Mouse (Mus musculus) MEL (cell line): Measurements from ENCODE around the gene Cxcl3. TPM values are rescaled to one million over a fixed set of nuclear protein-coding genes. Genes with fewer than 3 reads are reported as not detected.

Experiments
- DNase-seq: peaks from one replicate; pipeline ENCODE4 v3.0.0; 2011; ENCODE audit warnings: low read depth, low spot score
- H3K27ac ChIP-seq: 2 replicates; pipeline ENCODE4 v1.5.1; 2012; ENCODE audit warnings: low read depth, mild to moderate bottlenecking, control low read depth, low read length, moderate library complexity; ENCODE audit not compliant: control insufficient read depth
- H3K27me3 ChIP-seq, 2 experiments: fragments of 150-350 bp in 1 of 2; sonication (generic) in 1 of 2; 2 replicates each; pipeline ENCODE4 v1.6.1; 2012; ENCODE audit warnings: low read length in 2 of 2, mild to moderate bottlenecking in 2 of 2, improper control_type of control experiment in 1 of 2, moderate library complexity in 1 of 2; ENCODE audit not compliant: insufficient read depth in 2 of 2, control insufficient read depth in 1 of 2
- H3K36me3 ChIP-seq, 2 experiments: 2 replicates each; pipeline ENCODE4 v1.6.1; 2012 to 2014; ENCODE audit warnings: low read length in 2 of 2, improper control_type of control experiment in 1 of 2, inconsistent platforms in 1 of 2, mild to moderate bottlenecking in 1 of 2; ENCODE audit not compliant: insufficient read depth in 2 of 2, control insufficient read depth in 1 of 2
- H3K4me1 ChIP-seq, 2 experiments: fragments of 150-350 bp in 1 of 2; sonication (generic) in 1 of 2; 2 replicates each; pipeline ENCODE4 v1.6.1; 2012; ENCODE audit warnings: low read length in 2 of 2, improper control_type of control experiment in 1 of 2, mild to moderate bottlenecking in 1 of 2; ENCODE audit not compliant: insufficient read depth in 2 of 2, control insufficient read depth in 1 of 2
- H3K4me3 ChIP-seq, 2 experiments: fragments of 150-350 bp in 1 of 2; sonication (generic) in 1 of 2; 2 replicates each; pipeline ENCODE4 v1.5.1; 2012; ENCODE audit warnings: low read depth in 2 of 2, low read length in 2 of 2, mild to moderate bottlenecking in 2 of 2, moderate library complexity in 2 of 2, control low read depth in 1 of 2, improper control_type of control experiment in 1 of 2; ENCODE audit not compliant: control insufficient read depth in 1 of 2, insufficient read depth in 1 of 2
- H3K79me2 ChIP-seq: 2 replicates; pipeline ENCODE4 v1.6.1; 2012; ENCODE audit warnings: mild to moderate bottlenecking, low read length, moderate library complexity; ENCODE audit not compliant: control insufficient read depth, poor library complexity, insufficient read depth
- H3K9ac ChIP-seq: 2 replicates; pipeline ENCODE4 v1.6.1; 2012; ENCODE audit warnings: low read depth, mild to moderate bottlenecking, control low read depth, low read length, moderate library complexity; ENCODE audit not compliant: control insufficient read depth, poor library complexity, severe bottlenecking
- H3K9me3 ChIP-seq: fragments of 150-350 bp; sonication (generic); replicated peaks from 2 replicates; pipeline ENCODE4 v1.6.1; 2012; ENCODE audit warnings: mild to moderate bottlenecking, low read length, improper control_type of control experiment, moderate library complexity; ENCODE audit not compliant: insufficient read depth
- CHD1 ChIP-seq: IDR thresholded peaks from 2 replicates; pipeline ENCODE4 v1.6.1; 2012; ENCODE audit warnings: low read depth, mild to moderate bottlenecking, inconsistent platforms, low read length, improper control_type of control experiment
- CTCF ChIP-seq, 3 experiments: IDR thresholded peaks in 2 of 3; conservative IDR thresholded peaks in 1 of 3; 2 replicates each; pipeline ENCODE4 v1.5.1; 2011 to 2012; ENCODE audit warnings: low read length in 3 of 3, low read depth in 2 of 3, mild to moderate bottlenecking in 2 of 3, improper control_type of control experiment in 1 of 3, inconsistent platforms in 1 of 3, mixed read lengths in 1 of 3, moderate library complexity in 1 of 3; ENCODE audit not compliant: control insufficient read depth in 1 of 3, insufficient read depth in 1 of 3, poor library complexity in 1 of 3, severe bottlenecking in 1 of 3
- E2F4 ChIP-seq: IDR thresholded peaks from 2 replicates; pipeline ENCODE4 v1.6.1; 2011; ENCODE audit warnings: low read depth, low read length, improper control_type of control experiment, borderline replicate concordance
- ELF1 ChIP-seq: IDR thresholded peaks from 2 replicates; pipeline ENCODE4 v1.6.1; 2014; ENCODE audit warnings: low read depth, mild to moderate bottlenecking, inconsistent platforms, low read length, improper control_type of control experiment, moderate library complexity
- EP300 ChIP-seq, 2 experiments: IDR thresholded peaks; 2 replicates each; pipeline ENCODE4 v1.6.1; 2011; ENCODE audit warnings: improper control_type of control experiment in 2 of 2, low read length in 2 of 2, low read depth in 1 of 2, mild to moderate bottlenecking in 1 of 2
- GABPA ChIP-seq: IDR thresholded peaks from 2 replicates; pipeline ENCODE4 v1.6.1; 2012; ENCODE audit warnings: low read depth, mild to moderate bottlenecking, inconsistent platforms, low read length, improper control_type of control experiment, moderate library complexity
- GATA1 ChIP-seq: IDR thresholded peaks from 2 replicates; pipeline ENCODE4 v1.6.1; 2011; ENCODE audit warnings: low read depth, low read length, improper control_type of control experiment
- JUND ChIP-seq: IDR thresholded peaks from 2 replicates; pipeline ENCODE4 v1.6.1; 2011; ENCODE audit warnings: low read depth, mild to moderate bottlenecking, improper control_type of control experiment, low read length
- KAT2A ChIP-seq: conservative IDR thresholded peaks from 2 replicates; pipeline ENCODE4 v1.6.1; 2012; ENCODE audit warnings: low read depth, low read length, improper control_type of control experiment, inconsistent platforms
- MAFK ChIP-seq: IDR thresholded peaks from 2 replicates; pipeline ENCODE4 v1.6.1; 2011; ENCODE audit warnings: low read depth, mild to moderate bottlenecking, low read length, improper control_type of control experiment, borderline replicate concordance
- MAZ ChIP-seq: IDR thresholded peaks from 2 replicates; pipeline ENCODE4 v1.6.1; 2012; ENCODE audit warnings: low read depth, mild to moderate bottlenecking, inconsistent platforms, low read length, improper control_type of control experiment
- MXI1 ChIP-seq: IDR thresholded peaks from 2 replicates; pipeline ENCODE4 v1.6.1; 2011; ENCODE audit warnings: mild to moderate bottlenecking, low read depth, low read length, improper control_type of control experiment
- MYC ChIP-seq: IDR thresholded peaks from 2 replicates; pipeline ENCODE4 v1.6.1; 2011; ENCODE audit warnings: low read depth, mild to moderate bottlenecking, low read length, improper control_type of control experiment, moderate library complexity
- NELFE ChIP-seq: IDR thresholded peaks from 2 replicates; pipeline ENCODE4 v1.6.1; 2011; ENCODE audit warnings: low read depth, low read length, improper control_type of control experiment
- POLR2A ChIP-seq, 2 experiments: IDR thresholded peaks; 2 replicates each; pipeline ENCODE4 v1.6.1; 2011 to 2012; ENCODE audit warnings: low read length in 2 of 2, mild to moderate bottlenecking in 2 of 2, control low read depth in 1 of 2, improper control_type of control experiment in 1 of 2, low read depth in 1 of 2, moderate library complexity in 1 of 2; ENCODE audit not compliant: control insufficient read depth in 1 of 2, insufficient read depth in 1 of 2, poor library complexity in 1 of 2
- POLR2AphosphoS5 ChIP-seq: IDR thresholded peaks from 2 replicates; pipeline ENCODE4 v1.6.1; 2012; ENCODE audit warnings: low read depth, borderline replicate concordance, mild to moderate bottlenecking, inconsistent platforms, low read length, moderate library complexity, mixed read lengths
- RAD21 ChIP-seq: IDR thresholded peaks from 2 replicates; pipeline ENCODE4 v1.6.1; 2011; ENCODE audit warnings: mild to moderate bottlenecking, low read depth, low read length, improper control_type of control experiment
- SIN3A ChIP-seq: IDR thresholded peaks from 2 replicates; pipeline ENCODE4 v1.6.1; 2012; ENCODE audit warnings: low read length, improper control_type of control experiment, inconsistent platforms
- SMC3 ChIP-seq: IDR thresholded peaks from 2 replicates; pipeline ENCODE4 v1.6.1; 2011; ENCODE audit warnings: low read depth, low read length, improper control_type of control experiment
- TAL1 ChIP-seq: IDR thresholded peaks from 2 replicates; pipeline ENCODE4 v1.6.1; 2012; ENCODE audit warnings: mild to moderate bottlenecking, inconsistent platforms, low read length, moderate library complexity, mixed read lengths
- TBP ChIP-seq: IDR thresholded peaks from 2 replicates; pipeline ENCODE4 v1.8.0; 2011; ENCODE audit warnings: low read depth, low read length, improper control_type of control experiment
- TCF12 ChIP-seq: IDR thresholded peaks from 2 replicates; pipeline ENCODE4 v1.6.1; 2014; ENCODE audit warnings: low read depth, mild to moderate bottlenecking, inconsistent platforms, low read length, improper control_type of control experiment, moderate library complexity
- UBTF ChIP-seq: IDR thresholded peaks from 2 replicates; pipeline ENCODE4 v1.6.1; 2012; ENCODE audit warnings: low read depth, mild to moderate bottlenecking, inconsistent platforms, low read length, improper control_type of control experiment, moderate library complexity, borderline replicate concordance; ENCODE audit not compliant: insufficient read depth
- USF1 ChIP-seq: IDR thresholded peaks from 2 replicates; pipeline ENCODE4 v1.6.1; 2014; ENCODE audit warnings: low read depth, mild to moderate bottlenecking, inconsistent platforms, low read length, improper control_type of control experiment, moderate library complexity
- USF2 ChIP-seq, 2 experiments: IDR thresholded peaks; 2 replicates each; pipeline ENCODE4 v1.6.1; 2011 to 2012; ENCODE audit warnings: improper control_type of control experiment in 2 of 2, low read length in 2 of 2, borderline replicate concordance in 1 of 2, inconsistent platforms in 1 of 2, low read depth in 1 of 2, mild to moderate bottlenecking in 1 of 2; ENCODE audit not compliant: insufficient read depth in 1 of 2
- ZC3H11A ChIP-seq: IDR thresholded peaks from 2 replicates; pipeline ENCODE4 v1.6.1; 2012; ENCODE audit warnings: low read depth, mild to moderate bottlenecking, inconsistent platforms, low read length, improper control_type of control experiment
- ZKSCAN1 ChIP-seq: IDR thresholded peaks from 2 replicates; pipeline ENCODE4 v1.6.1; 2012; ENCODE audit warnings: low read depth, mild to moderate bottlenecking, inconsistent platforms, low read length, improper control_type of control experiment, moderate library complexity
- ZMIZ1 ChIP-seq: IDR thresholded peaks from 2 replicates; pipeline ENCODE4 v1.6.1; 2012; ENCODE audit warnings: low read depth, mild to moderate bottlenecking, inconsistent platforms, low read length, improper control_type of control experiment, moderate library complexity
- polyA plus RNA-seq, 2 experiments: library from polyadenylated mRNA; stranded (reverse) in 1 of 2; unstranded in 1 of 2; fragments of >175 nt in 1 of 2; fragments of >200 nt in 1 of 2; gene quantifications; 2 replicates each; pipeline versions ENCODE4 v1.2.1 to v1.2.4; 2012; ENCODE audit warnings: low replicate concordance in 2 of 2, low read depth in 1 of 2; ENCODE audit not compliant: insufficient read length in 2 of 2, insufficient read depth in 1 of 2, missing spikeins in 1 of 2
- total RNA-seq: library from RNA; depleted of rRNA; stranded (reverse); fragments of 300-350 nt; gene quantifications from 2 replicates; pipeline ENCODE4 v1.2.3, GENCODE M21; 2012; rRNA removed

The Cxcl3 gene
- total RNA-seq: not detected in 2 replicates
- not detected for polyA plus RNA-seq

DNA sequence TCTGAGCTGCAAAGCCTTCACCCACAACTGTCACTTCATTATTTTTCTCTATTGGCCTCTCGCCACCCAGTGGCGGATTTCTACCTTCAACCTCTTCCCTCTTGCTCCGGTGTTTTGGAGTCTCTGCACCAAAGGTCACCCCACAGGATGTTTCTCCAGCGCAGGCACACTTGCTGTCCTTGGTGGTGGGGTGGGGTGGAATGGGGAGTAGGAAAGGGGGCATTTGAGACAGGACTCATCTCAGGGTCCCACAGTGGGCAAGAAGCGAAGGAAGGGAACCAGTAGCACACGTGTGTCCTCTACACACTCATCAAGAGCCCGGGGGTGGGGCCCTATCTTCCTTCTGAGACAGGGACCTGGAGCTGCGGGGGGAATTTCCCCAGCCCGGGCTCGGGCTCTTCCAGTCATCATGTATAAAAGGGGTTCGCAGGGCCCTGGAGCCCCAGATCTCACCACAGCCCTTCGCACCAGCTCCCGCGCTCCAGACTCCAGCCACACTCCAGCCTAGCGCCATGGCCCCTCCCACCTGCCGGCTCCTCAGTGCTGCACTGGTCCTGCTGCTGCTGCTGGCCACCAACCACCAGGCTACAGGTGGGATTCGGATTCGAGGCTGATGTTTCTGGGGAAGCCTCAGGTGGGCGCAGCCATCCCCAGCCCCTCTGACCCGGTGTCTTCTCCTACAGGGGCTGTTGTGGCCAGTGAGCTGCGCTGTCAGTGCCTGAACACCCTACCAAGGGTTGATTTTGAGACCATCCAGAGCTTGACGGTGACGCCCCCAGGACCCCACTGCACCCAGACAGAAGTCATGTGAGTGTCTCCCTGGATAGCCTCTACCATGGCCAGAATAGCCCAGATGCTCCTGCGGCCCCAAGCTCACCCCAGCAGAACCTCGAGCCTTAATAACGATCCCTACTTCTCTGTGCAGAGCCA lies at the start of gene Cxcl3:
Gene Cxcl3 (plus strand): TSS at position 445 of the 930 bp plus-strand sequence.
- Histone ChIP-seq H3K9ac (no peak within 1 kb of the TSS), H3K4me1 (no peaks in the 10 kb centered on the region), H3K36me3 (no peaks in the 10 kb centered on the region), H3K27ac (no peak within 1 kb of the TSS), H3K79me2 (no peaks in the 10 kb centered on the region), H3K27me3 (no peaks in the 10 kb centered on the region; a peak in 1 of 4 replicates), H3K9me3 (no peaks in the 10 kb centered on the region), H3K4me3 (no peak within 1 kb of the TSS)
- peak; percentile 88 for TF ChIP-seq SMC3
- TF ChIP-seq CHD1: no peak
- no peak for TF ChIP-seq E2F4
- peak; percentile 69 for TF ChIP-seq RAD21
- TF ChIP-seq USF1: no peak
- no peak for TF ChIP-seq GATA1
- TF ChIP-seq MXI1: no peak
- TF ChIP-seq TCF12: no peak
- TF ChIP-seq POLR2A (IDR thresholded peaks at IDR 0.05; ENCODE audit: control insufficient read depth in 1 of 2, insufficient read depth in 1 of 2, low read depth in 1 of 2, low read length in 2 of 2, poor library complexity in 1 of 2): no peak
- TF ChIP-seq ZC3H11A: peak; percentile 80
- no peak for TF ChIP-seq MAZ
- TF ChIP-seq ZKSCAN1: no peak
- no peak for TF ChIP-seq POLR2AphosphoS5
- peak; percentile 14 to 71 (median 26); a peak in 2 of 6 replicates for TF ChIP-seq CTCF (IDR thresholded peaks at IDR 0.05 in 2 of 3, conservative IDR thresholded peaks at IDR 0.05 in 1 of 3; ENCODE audit: control insufficient read depth in 1 of 3, insufficient read depth in 1 of 3, low read depth in 2 of 3, low read length in 3 of 3, poor library complexity in 1 of 3, severe bottlenecking in 1 of 3)
- DNase-seq: peak; percentile 54

DNA sequence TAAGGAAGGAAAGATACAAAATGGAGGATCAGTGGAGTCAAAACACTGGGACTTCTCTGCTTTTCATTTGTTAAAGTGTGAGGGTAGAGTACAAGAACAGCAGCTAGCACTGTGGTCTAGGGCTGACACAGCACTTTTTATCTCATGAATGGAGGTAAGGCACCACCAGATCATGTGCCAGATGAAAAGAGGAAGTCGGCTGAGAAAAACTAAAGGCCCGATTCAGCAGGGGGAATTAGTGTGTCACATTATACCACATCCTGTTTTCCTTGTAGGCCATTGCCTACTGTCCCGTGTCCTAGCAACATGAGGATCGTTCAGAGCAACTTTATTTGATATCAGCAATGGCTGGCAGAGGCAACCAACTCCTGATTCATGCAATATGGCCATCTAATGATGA lies 43.9 kb upstream of the Cxcl3 start:
- Histone ChIP-seq H3K27ac (peak overlapping the region; percentile 64), H3K4me1 (peaks cover 5% of the 10 kb centered on the region in 2 experiments; a peak in 3 of 4 replicates), H3K79me2 (no peaks in the 10 kb centered on the region), H3K4me3 (no peak overlapping the region), H3K9ac (no peak overlapping the region), H3K27me3 (no peaks in the 10 kb centered on the region; a peak in 1 of 4 replicates), H3K9me3 (no peaks in the 10 kb centered on the region), H3K36me3 (peaks cover 0 to 9% of the 10 kb centered on the region in 2 experiments; a peak in 2 of 4 replicates)
- DNase-seq: peak; percentile 97
- TF ChIP-seq JUND: no peak
- TF ChIP-seq RAD21: no peak
- TF ChIP-seq ZMIZ1: no peak
- 0 out of 4 replicates have a peak, but pooled peaks of 1 of the 2 experiments have one; percentile 26 for TF ChIP-seq USF2 (IDR thresholded peaks at IDR 0.05; ENCODE audit: borderline replicate concordance in 1 of 2, insufficient read depth in 1 of 2, low read depth in 1 of 2, low read length in 2 of 2)
- no peak for TF ChIP-seq TAL1
- TF ChIP-seq MYC: peak; percentile 91
- no peak for TF ChIP-seq NELFE
- peak; percentile 86; a peak in 3 of 4 replicates for TF ChIP-seq EP300 (IDR thresholded peaks at IDR 0.05; ENCODE audit: low read depth in 1 of 2, low read length in 2 of 2)
- peak; percentile 64 for TF ChIP-seq GATA1
- TF ChIP-seq ZKSCAN1: no peak
- peak; percentile 98 for TF ChIP-seq MAFK
- TF ChIP-seq ELF1: 0 out of 2 replicates have a peak, but pooled peaks have one; percentile 14
- no peak; the same call in 1 of the 2 replicates for TF ChIP-seq KAT2A
- 0 out of 2 replicates have a peak, but pooled peaks have one; percentile 38 for TF ChIP-seq MAZ
- TF ChIP-seq CHD1: no peak
- peak; percentile 77 for TF ChIP-seq GABPA
- no peak for TF ChIP-seq UBTF
- no peak for TF ChIP-seq POLR2A (IDR thresholded peaks at IDR 0.05; ENCODE audit: control insufficient read depth in 1 of 2, insufficient read depth in 1 of 2, low read depth in 1 of 2, low read length in 2 of 2, poor library complexity in 1 of 2)
- peak; percentile 55; the same call in 1 of the 2 replicates for TF ChIP-seq TBP
- peak; percentile 85 for TF ChIP-seq SIN3A
